11 mouse cellular contexts compared by ENCODE assay signal in genomic region chr11:117830401-117830800, GRCm38 (mm10). TPM values are rescaled to one million over a fixed set of nuclear protein-coding genes. Genes with fewer than 3 reads are reported as not detected.
DNase-seq lines count a peak whose midpoint lies in the region; ATAC-seq and TF ChIP-seq lines count a peak whose summit lies in the region.
"Had no signal": no experiment of that assay in that cellular context is flagged by ENCODE, and none has a peak within 500 bp of the region (broad histone marks: within the 10 kb centered on the region; RNA-seq: fewer than 3 reads in every experiment).

No protein-coding gene starts in this region.

- 71% methylated on average over 9 of the region's 9 CpGs for WGBS in kidney, embryonic 16.5 days
- whole genome bisulfite sequencing in liver, adult 2 months, result 12% methylated on average over 9 of the region's 9 CpGs
- 91% methylated on average over 9 of the region's 9 CpGs for WGBS in midbrain, embryonic 11.5 days

- no peaks in the 10 kb centered on the region for H3K9me3 ChIP-seq in kidney, embryonic 16.5 days (ENCODE audit: low read length)
- H3K9me3 ChIP-seq in midbrain, embryonic 11.5 days (ENCODE audit: control insufficient read depth, low read length), result no peaks in the 10 kb centered on the region
- H3K9me3 ChIP-seq: G1E had no signal

- DNase-seq in kidney, adult 18-20 months, result no peak
- DNase-seq in liver, adult 2 months (ENCODE audit: extremely low read depth, low read depth, low spot score), result no peak
- DNase-seq in spleen, postnatal 10 days (ENCODE audit: low spot score in 2 of 2), result peak; percentile 69 to 84
- DNase-seq in layer of hippocampus, adult 2 months (ENCODE audit: low spot score in 2 of 2), result no peak
- DNase-seq in embryo, embryonic 9.5 days (ENCODE audit: extremely low spot score), result no peak
- DNase-seq in midbrain, embryonic 11.5 days (ENCODE audit: low spot score, missing footprints), result no peak
- DNase-seq: layer of hippocampus, postnatal 36 days had no signal

- no peak for ATAC-seq in kidney, embryonic 16.5 days (ENCODE audit: low FRiP score, low TSS enrichment)
- no peak for ATAC-seq in midbrain, embryonic 11.5 days (ENCODE audit: low FRiP score)

- H3K4me1 ChIP-seq in kidney, embryonic 16.5 days (ENCODE audit: insufficient read depth, low read length), result peaks cover 50% of the 10 kb centered on the region
- peaks cover 31% of the 10 kb centered on the region for H3K4me1 ChIP-seq in brown adipose tissue, adult 24 weeks (ENCODE audit: control insufficient read depth, insufficient read depth, insufficient read length, low read length)
- H3K4me1 ChIP-seq in liver, adult 2 months (ENCODE audit: control insufficient read depth, insufficient read depth, low read length), result peaks cover 51% of the 10 kb centered on the region
- H3K4me1 ChIP-seq in midbrain, embryonic 11.5 days (ENCODE audit: control insufficient read depth, insufficient read depth, low read length), result peaks cover 6% of the 10 kb centered on the region

- peak overlapping the region; percentile 81 for H3K27ac ChIP-seq in kidney, embryonic 16.5 days (ENCODE audit: low read length)
- H3K27ac ChIP-seq in brown adipose tissue, adult 24 weeks (replicated peaks; ENCODE audit: low read depth, low read length), result peak overlapping the region; percentile 62
- peak overlapping the region; percentile 97 for H3K27ac ChIP-seq in liver, adult 2 months (replicated peaks; ENCODE audit: insufficient read depth, low read depth, low read length)
- H3K27ac ChIP-seq in layer of hippocampus, adult 2 months, result no peak overlapping the region
- H3K27ac ChIP-seq in midbrain, embryonic 11.5 days (ENCODE audit: low read depth, low read length), result no peak overlapping the region

- no peaks in the 10 kb centered on the region for H3K79me2 ChIP-seq in liver, adult 2 months (ENCODE audit: control insufficient read depth, insufficient read depth, low read length)

- H3K27me3 ChIP-seq in kidney, embryonic 16.5 days (ENCODE audit: insufficient read depth, low read length), result no peaks in the 10 kb centered on the region
- H3K27me3 ChIP-seq in liver, adult 2 months (ENCODE audit: control insufficient read depth, insufficient read depth, low read length), result no peaks in the 10 kb centered on the region
- H3K27me3 ChIP-seq in midbrain, embryonic 11.5 days (ENCODE audit: control insufficient read depth, insufficient read depth, low read length), result no peaks in the 10 kb centered on the region

- TF ChIP-seq CTCF in liver, adult 2 months (IDR thresholded peaks at IDR 0.05; ENCODE audit: low read depth, low read length), result no peak
- no peak for TF ChIP-seq CTCF in layer of hippocampus, adult 2 months (conservative IDR thresholded peaks at IDR 0.05)

- no peak for TF ChIP-seq POLR2A in liver, adult 2 months (IDR thresholded peaks at IDR 0.05; ENCODE audit: extremely low read depth, insufficient read depth, low read length)

- H3K4me2 ChIP-seq in kidney, embryonic 16.5 days (replicated peaks; ENCODE audit: low read depth, low read length), result no peak overlapping the region
- no peak overlapping the region for H3K4me2 ChIP-seq in midbrain, embryonic 11.5 days

- H3K4me3 ChIP-seq in kidney, embryonic 16.5 days (ENCODE audit: low read length), result no peak overlapping the region
- H3K4me3 ChIP-seq in brown adipose tissue, adult 24 weeks (ENCODE audit: insufficient read depth, low read depth, low read length), result no peak overlapping the region
- H3K4me3 ChIP-seq in liver, adult 2 months (ENCODE audit: insufficient read depth, low read depth, low read length), result no peak overlapping the region
- H3K4me3 ChIP-seq in layer of hippocampus, adult 2 months, result no peak overlapping the region
- H3K4me3 ChIP-seq in midbrain, embryonic 11.5 days (ENCODE audit: low read depth, low read length), result no peak overlapping the region

- no peak overlapping the region for H3K9ac ChIP-seq in kidney, embryonic 16.5 days (replicated peaks; ENCODE audit: low read length)
- H3K9ac ChIP-seq in liver, adult 2 months (ENCODE audit: low read depth, low read length), result peak overlapping the region; percentile 53
- no peak overlapping the region for H3K9ac ChIP-seq in midbrain, embryonic 11.5 days (ENCODE audit: low read length)

- H3K36me3 ChIP-seq in kidney, embryonic 16.5 days (ENCODE audit: insufficient read depth, low read length), result no peaks in the 10 kb centered on the region
- H3K36me3 ChIP-seq in liver, adult 2 months (ENCODE audit: control insufficient read depth, insufficient read depth, low read length), result no peaks in the 10 kb centered on the region
- no peaks in the 10 kb centered on the region for H3K36me3 ChIP-seq in midbrain, embryonic 11.5 days (ENCODE audit: control insufficient read depth, insufficient read depth, low read length)

RNA-seq across cellular contexts. Expression of gene Tk1, which starts 4.5 kb away (rescaled TPM):
- polyA plus RNA-seq in kidney, embryonic 16.5 days (2015; fragmentation: Nextera tagmentation; extraction: Ambion mirVana), result 128 and 136 TPM in 2 replicates
- polyA plus RNA-seq in brown adipose tissue, adult 24 weeks (2012; ENCODE audit: insufficient read depth, insufficient read length, missing spikeins), result not detected in 2 replicates
- total RNA-seq in liver, adult 2 months (2014; rRNA removed), result 56.9 and 65.1 TPM in 2 replicates
- 45.6 and 69.7 TPM in 2 replicates for polyA plus RNA-seq in liver, adult 2 months (2012; rRNA removed)
- 1 to 10 TPM; 1.0 to 1.9 TPM for total RNA-seq in layer of hippocampus, adult 2 months (2021)
- polyA plus RNA-seq in midbrain, embryonic 11.5 days (2014; fragmentation: Nextera tagmentation; extraction: Ambion mirVana), result 87.1 and 89.7 TPM in 2 replicates

RNA-seq across cellular contexts. Expression of gene Afmid, which starts 4.7 kb away (rescaled TPM):
- 5.8 and 6.1 TPM in 2 replicates for polyA plus RNA-seq in kidney, embryonic 16.5 days (2015; fragmentation: Nextera tagmentation; extraction: Ambion mirVana)
- 1.7 and 1.8 TPM in 2 replicates for polyA plus RNA-seq in brown adipose tissue, adult 24 weeks (2012; ENCODE audit: insufficient read depth, insufficient read length, missing spikeins)
- 119 and 136 TPM in 2 replicates for total RNA-seq in liver, adult 2 months (2014; rRNA removed)
- 117 and 144 TPM in 2 replicates for polyA plus RNA-seq in liver, adult 2 months (2012; rRNA removed)
- total RNA-seq in layer of hippocampus, adult 2 months (2021), result 1 to 10 TPM; 4.8 to 7.2 TPM
- 2.8 and 3.9 TPM in 2 replicates for polyA plus RNA-seq in midbrain, embryonic 11.5 days (2014; fragmentation: Nextera tagmentation; extraction: Ambion mirVana)

RNA-seq across cellular contexts. Expression of gene Birc5, which starts 18.6 kb away (rescaled TPM):
- 284 and 298 TPM in 2 replicates for polyA plus RNA-seq in kidney, embryonic 16.5 days (2015; fragmentation: Nextera tagmentation; extraction: Ambion mirVana)
- polyA plus RNA-seq in brown adipose tissue, adult 24 weeks (2012; ENCODE audit: insufficient read depth, insufficient read length, missing spikeins), result 1.1 TPM in 1 of 2 replicates, not detected in the other
- 0.65 and 2.0 TPM in 2 replicates for total RNA-seq in liver, adult 2 months (2014; rRNA removed)
- 0.82 and 0.92 TPM in 2 replicates for polyA plus RNA-seq in liver, adult 2 months (2012; rRNA removed)
- 1 to 10 TPM in 1 of 2 experiments, under 1 TPM in 1; 0.86 to 1.5 TPM for total RNA-seq in layer of hippocampus, adult 2 months (2021)
- polyA plus RNA-seq in midbrain, embryonic 11.5 days (2014; fragmentation: Nextera tagmentation; extraction: Ambion mirVana), result 346 and 363 TPM in 2 replicates

RNA-seq across cellular contexts. Expression of gene Gm20708, which starts 20.9 kb away (rescaled TPM):
- 0.26 and 0.44 TPM in 2 replicates for polyA plus RNA-seq in kidney, embryonic 16.5 days (2015; fragmentation: Nextera tagmentation; extraction: Ambion mirVana)
- polyA plus RNA-seq in brown adipose tissue, adult 24 weeks (2012; ENCODE audit: insufficient read depth, insufficient read length, missing spikeins), result not detected in 2 replicates
- total RNA-seq in liver, adult 2 months (2014; rRNA removed), result 0.37 and 0.40 TPM in 2 replicates
- 0.21 and 0.40 TPM in 2 replicates for polyA plus RNA-seq in liver, adult 2 months (2012; rRNA removed)
- total RNA-seq in layer of hippocampus, adult 2 months (2021), result 1 to 10 TPM; 1.6 to 1.7 TPM
- 0.15 and 0.20 TPM in 2 replicates for polyA plus RNA-seq in midbrain, embryonic 11.5 days (2014; fragmentation: Nextera tagmentation; extraction: Ambion mirVana)
- total RNA-seq: hematopoietic stem cell, adult 5-6 weeks had no signal

RNA-seq across cellular contexts. Expression of gene Syngr2, which starts 20.9 kb away (rescaled TPM):
- polyA plus RNA-seq in kidney, embryonic 16.5 days (2015; fragmentation: Nextera tagmentation; extraction: Ambion mirVana), result 93.2 and 106 TPM in 2 replicates
- polyA plus RNA-seq in brown adipose tissue, adult 24 weeks (2012; ENCODE audit: insufficient read depth, insufficient read length, missing spikeins), result 30.4 and 30.5 TPM in 2 replicates
- total RNA-seq in liver, adult 2 months (2014; rRNA removed), result 37.9 and 54.2 TPM in 2 replicates
- polyA plus RNA-seq in liver, adult 2 months (2012; rRNA removed), result 124 and 152 TPM in 2 replicates
- total RNA-seq in layer of hippocampus, adult 2 months (2021), result 10 to 100 TPM; 10.2 to 13.4 TPM
- polyA plus RNA-seq in midbrain, embryonic 11.5 days (2014; fragmentation: Nextera tagmentation; extraction: Ambion mirVana), result 29.9 and 36.4 TPM in 2 replicates

Comparison
In these comparisons a context has a peak if more than half of its experiments do, and no peak if none do; other contexts are left out.
1. H3K27ac ChIP-seq: peak in kidney, embryonic 16.5 days (single experiment), brown adipose tissue, adult 24 weeks (single experiment) and liver, adult 2 months (single experiment); none in layer of hippocampus, adult 2 months (single experiment) and midbrain, embryonic 11.5 days (single experiment).
2. DNase-seq: peak in spleen, postnatal 10 days (2 of 2); none in kidney, adult 18-20 months (single experiment), liver, adult 2 months (single experiment), layer of hippocampus, adult 2 months (0 of 2), embryo, embryonic 9.5 days (single experiment) and midbrain, embryonic 11.5 days (single experiment).
3. RNA of gene Tk1, which starts 4.5 kb away (polyA plus RNA-seq): 128 to 136 TPM in kidney, embryonic 16.5 days, 87.1 to 89.7 TPM in midbrain, embryonic 11.5 days and 45.6 to 69.7 TPM in liver, adult 2 months; not detected in brown adipose tissue, adult 24 weeks; every median in the first group is over 10 times any median in the second.
4. RNA of gene Afmid, which starts 4.7 kb away (polyA plus RNA-seq): 117 to 144 TPM in liver, adult 2 months; 5.8 to 6.1 TPM in kidney, embryonic 16.5 days, 2.8 to 3.9 TPM in midbrain, embryonic 11.5 days and 1.7 to 1.8 TPM in brown adipose tissue, adult 24 weeks; every median in the first group is over 10 times any median in the second.
5. RNA of gene Birc5, which starts 18.6 kb away (polyA plus RNA-seq): 346 to 363 TPM in midbrain, embryonic 11.5 days and 284 to 298 TPM in kidney, embryonic 16.5 days; 1.1 TPM in brown adipose tissue, adult 24 weeks and 0.82 to 0.92 TPM in liver, adult 2 months; every median in the first group is over 100 times any median in the second.